Mouse (Mus musculus) frontal cortex, postnatal 36 days (tissue): ENCODE data around the gene Lrrc8c.
"Not testable (repeated sequence)": the region's sequence is repeated elsewhere in the genome, so short reads cannot be mapped to it uniquely, and the experiment has no call there.

Experiments
- DNase-seq, 2 experiments: peaks; one replicate each; pipeline ENCODE4 v3.0.0; 2022; ENCODE audit warnings: low spot score in 2 of 2

Lrrc8c gene

GRCm38 (mm10) chr5:105636484-105637191 lies 117.5 kb downstream of the Lrrc8c start:
- DNase-seq, result no peak

DNA sequence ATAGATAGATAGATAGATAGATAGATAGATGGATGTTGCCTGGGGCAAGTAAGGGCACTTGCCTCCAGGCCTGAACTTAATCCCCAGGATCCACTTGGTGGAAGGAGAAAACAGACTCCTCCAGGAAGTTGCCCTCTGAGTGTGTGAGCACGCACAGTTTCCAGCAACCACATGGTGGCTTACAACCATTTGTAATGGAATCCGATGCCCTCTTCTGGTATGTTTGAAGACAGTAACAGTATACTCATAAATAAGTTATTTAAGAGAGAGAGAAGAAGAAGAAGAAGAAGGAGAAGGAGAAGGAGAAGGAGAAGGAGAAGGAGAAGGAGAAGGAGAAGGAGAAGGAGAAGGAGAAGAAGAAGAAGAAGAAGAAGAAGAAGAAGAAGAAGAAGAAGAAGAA lies 119.1 kb downstream of the Lrrc8c start:
- DNase-seq, result not testable (repeated sequence)

DNA sequence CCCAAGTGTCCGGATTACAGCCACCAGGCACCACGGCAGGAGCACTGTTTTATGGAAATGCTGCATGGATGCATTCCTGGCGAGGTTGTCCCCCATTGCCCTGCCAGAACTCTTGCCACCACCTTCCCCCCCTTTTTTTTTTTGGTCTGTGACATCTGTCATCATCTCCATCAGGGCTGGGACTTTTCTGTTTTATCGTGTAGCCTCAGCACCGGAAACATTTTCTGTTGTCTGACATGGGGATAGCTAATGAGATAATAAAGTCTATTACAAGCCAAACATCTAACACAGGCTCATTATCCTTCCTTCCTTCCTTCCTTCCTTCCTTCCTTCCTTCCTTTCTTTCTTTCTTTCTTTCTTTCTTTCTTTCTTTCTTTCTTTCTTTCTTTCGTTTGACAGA lies 119.7 kb downstream of the Lrrc8c start:
- DNase-seq, result no peak

- no peak for DNase-seq
Observed at GRCm38 (mm10) chr5:105639363-105639762, 120.2 kb downstream of the Lrrc8c start.

- no peak for DNase-seq
Observed at GRCm38 (mm10) chr5:105642517-105642916, 123.3 kb downstream of the Lrrc8c start.

DNA sequence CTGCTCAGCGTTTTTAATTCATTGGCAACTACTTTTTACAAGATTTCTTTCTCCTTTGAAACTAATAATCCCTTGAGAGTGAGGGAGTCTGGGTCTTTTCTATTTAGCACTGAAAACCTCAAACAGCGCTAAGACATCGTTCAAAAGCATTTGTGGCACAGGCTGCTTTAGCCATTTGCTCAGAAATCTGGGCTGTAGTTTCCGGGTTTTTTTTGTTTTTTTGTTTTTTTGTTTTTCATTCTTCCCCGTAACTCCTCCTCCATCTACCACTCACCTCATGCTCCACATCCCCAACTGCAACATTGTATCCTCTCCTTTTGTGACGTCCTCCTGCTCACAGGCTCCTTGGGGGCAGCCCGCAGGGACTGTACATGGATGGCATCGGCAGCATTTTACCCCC lies 124.1 kb downstream of the Lrrc8c start:
- DNase-seq, result no peak

- no peak for DNase-seq
Observed at GRCm38 (mm10) chr5:105644195-105644594, 125.0 kb downstream of the Lrrc8c start.

DNA sequence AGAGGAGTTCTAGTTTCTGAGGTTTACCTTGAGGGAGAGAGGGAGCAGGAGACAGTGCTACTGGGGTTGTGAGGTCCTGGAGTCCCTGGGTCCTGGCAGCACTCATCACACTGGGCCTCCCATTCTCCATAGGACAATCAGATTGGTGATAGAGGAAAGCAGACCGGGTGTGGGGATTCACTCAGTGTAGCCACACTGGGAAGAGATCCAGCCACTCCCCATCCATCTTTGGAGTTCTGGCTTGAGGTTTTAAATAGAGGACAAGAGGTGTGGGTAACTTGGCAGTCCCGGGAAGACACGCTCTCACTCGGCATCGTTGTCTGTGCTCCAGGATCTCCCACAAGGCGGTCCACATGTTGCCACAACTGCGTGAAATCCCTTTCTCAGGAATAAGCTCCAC lies 127.9 kb downstream of the Lrrc8c start:
- DNase-seq, result no peak

DNA sequence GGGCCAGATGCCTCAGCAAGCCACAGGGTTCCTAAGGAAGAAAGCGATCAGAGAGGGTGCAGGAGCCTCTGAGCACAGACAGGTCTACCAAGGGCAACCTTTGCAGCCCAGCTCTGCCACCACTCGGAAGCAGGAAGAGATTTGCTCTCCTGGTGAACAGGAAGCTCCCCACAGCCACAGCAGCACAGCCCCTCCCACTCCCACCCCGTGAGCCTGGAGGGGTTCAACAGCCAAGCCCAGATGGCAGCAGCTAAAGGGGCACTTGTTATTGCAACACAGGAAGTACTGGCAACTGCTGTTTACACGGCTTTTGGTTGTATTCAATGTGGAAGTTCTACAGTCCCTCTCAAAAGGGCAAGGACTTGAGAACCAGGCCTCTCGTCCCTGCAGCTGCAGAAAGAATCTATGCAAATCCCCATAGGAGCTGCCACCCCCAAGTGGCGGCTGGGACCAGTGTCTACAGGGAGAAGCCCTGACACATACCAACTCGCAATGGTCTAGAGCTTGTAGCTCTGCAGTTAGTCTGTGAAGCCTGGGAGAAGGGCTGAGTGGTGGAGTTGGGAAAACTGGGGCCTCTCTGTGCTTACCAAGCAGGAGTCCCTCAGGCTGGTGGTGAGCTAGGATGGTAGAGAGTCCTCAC lies 129.6 kb downstream of the Lrrc8c start:
- DNase-seq, result peak in 1 of 2 experiments; percentile 5

GRCm38 (mm10) chr5:105649514-105650001 lies 130.4 kb downstream of the Lrrc8c start:
- DNase-seq, result no peak

DNA sequence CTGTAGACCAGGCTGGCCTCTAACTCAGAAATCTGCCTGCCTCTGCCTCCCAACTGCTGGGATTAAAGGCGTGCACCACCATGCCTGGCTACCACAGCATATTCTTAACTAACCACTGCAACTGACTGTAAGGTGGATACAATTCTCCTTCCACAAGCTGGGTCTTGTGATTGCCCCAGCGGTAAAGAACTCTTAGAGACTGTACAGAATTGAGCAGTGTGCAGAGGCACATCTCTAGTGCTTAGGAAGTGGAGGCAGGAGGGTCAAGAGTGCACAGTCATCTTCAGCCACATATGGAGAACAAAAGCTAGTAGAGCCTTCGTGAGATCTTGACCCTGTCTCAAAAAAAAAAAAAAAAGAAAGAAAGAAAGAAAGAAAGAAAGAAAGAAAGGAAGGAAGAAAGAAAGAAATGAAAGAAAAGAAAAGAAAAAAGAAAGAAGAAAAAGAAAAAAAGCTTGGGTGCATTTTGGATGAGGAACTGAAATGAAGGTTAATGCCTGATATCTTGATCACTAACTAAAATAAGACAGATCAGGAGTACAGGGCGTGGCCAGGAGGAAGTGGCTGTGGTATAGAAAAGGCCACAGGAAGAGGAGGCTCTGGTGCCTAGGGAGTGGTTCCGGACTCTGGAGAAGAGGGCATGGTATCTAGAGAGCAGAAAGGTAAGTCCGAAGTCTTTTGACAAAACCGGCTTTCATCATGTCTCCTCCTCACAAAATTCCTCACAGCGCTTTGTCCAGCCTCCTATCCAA lies 131.7 kb downstream of the Lrrc8c start:
- DNase-seq, result no peak

- no peak for DNase-seq
Observed at GRCm38 (mm10) chr5:105651561-105651991, 132.4 kb downstream of the Lrrc8c start.

DNA sequence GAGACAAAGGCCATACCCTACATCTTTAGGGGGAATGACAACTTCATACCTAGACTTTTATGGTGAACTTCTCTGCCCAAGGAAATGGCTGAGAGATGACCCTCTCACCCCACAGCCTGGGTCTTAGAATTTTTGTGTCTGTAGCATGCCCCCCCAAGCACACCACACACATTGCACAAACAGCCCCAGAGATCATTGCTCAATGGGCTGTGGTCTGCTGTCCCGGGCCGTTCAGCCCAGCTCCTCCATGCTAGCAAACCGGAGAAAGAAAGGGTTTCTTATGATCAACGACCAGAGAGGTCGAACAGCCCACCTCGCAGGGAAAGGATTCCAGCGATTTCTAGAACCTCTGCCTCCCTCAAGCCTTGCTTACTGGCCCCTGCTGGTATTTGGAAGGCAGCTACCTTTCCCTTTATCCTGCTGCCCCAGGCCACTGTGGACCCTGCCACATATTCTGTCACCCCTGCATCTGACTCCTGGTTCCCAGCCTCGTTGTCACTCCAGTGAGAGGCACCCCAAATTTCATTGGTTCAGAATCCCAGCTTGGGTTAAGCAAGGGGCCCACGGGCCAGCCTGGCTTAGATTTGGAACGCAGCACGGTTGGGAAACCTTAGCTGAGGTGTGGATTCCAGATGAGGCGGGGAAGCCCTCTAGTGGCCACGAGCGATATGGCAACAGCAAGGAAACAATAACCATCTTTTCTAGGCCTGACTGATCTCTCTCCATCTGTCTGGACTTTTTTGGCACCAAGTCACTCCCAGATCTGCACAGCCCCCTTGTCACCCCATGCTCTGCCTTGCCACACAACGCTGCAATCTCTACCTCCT lies 135.3 kb downstream of the Lrrc8c start:
- peak; percentile 87 to 89 for DNase-seq

- no peak for DNase-seq
Observed at GRCm38 (mm10) chr5:105655100-105655734, 136.0 kb downstream of the Lrrc8c start.

- DNase-seq, result no peak
Observed at GRCm38 (mm10) chr5:105661894-105662293, 142.7 kb downstream of the Lrrc8c start.
